Mouse (Mus musculus) hindbrain, embryonic 13.5 days (tissue): ENCODE results near the gene Nek6. TPM values are rescaled to one million over a fixed set of nuclear protein-coding genes. Genes with fewer than 3 reads are reported as not detected.

ENCODE experiments used
- ATAC-seq: fragments of 200-750 bp; cut with Nextera tagmentation; 2 replicates; pipeline ENCODE4 v1.8.0; 2017; ENCODE audit warnings: moderate TSS enrichment; ENCODE audit not compliant: low FRiP score
- H3K27ac ChIP-seq: fragments of 300-500 bp; sonication (generic); 2 replicates; pipeline ENCODE4 v1.5.1; 2015; ENCODE audit warnings: inconsistent platforms, mild to moderate bottlenecking, moderate library complexity
- H3K27me3 ChIP-seq: fragments of 300-500 bp; sonication (generic); 2 replicates; pipeline ENCODE4 v1.6.1; 2015; ENCODE audit warnings: mild to moderate bottlenecking, inconsistent platforms
- H3K36me3 ChIP-seq: fragments of 300-500 bp; sonication (generic); 2 replicates; pipeline ENCODE4 v1.6.1; 2015; ENCODE audit warnings: mild to moderate bottlenecking, inconsistent platforms
- H3K4me1 ChIP-seq: fragments of 300-500 bp; sonication (generic); replicated peaks from 2 replicates; pipeline ENCODE4 v1.6.1; 2015; ENCODE audit warnings: inconsistent platforms
- H3K4me2 ChIP-seq: fragments of 300-500 bp; sonication (generic); 2 replicates; pipeline ENCODE4 v1.6.1; 2015; ENCODE audit warnings: inconsistent platforms, mild to moderate bottlenecking, moderate library complexity
- H3K4me3 ChIP-seq: fragments of 300-500 bp; sonication (generic); 2 replicates; pipeline ENCODE4 v1.5.1; 2015; ENCODE audit warnings: mild to moderate bottlenecking, inconsistent platforms
- H3K9ac ChIP-seq: fragments of 300-500 bp; sonication (generic); 2 replicates; pipeline ENCODE4 v1.6.1; 2015; ENCODE audit warnings: mild to moderate bottlenecking, inconsistent platforms
- H3K9me3 ChIP-seq: fragments of 300-500 bp; sonication (generic); 2 replicates; pipeline ENCODE4 v1.6.1; 2016; ENCODE audit warnings: inconsistent platforms
- WGBS: fragments of 180-500 bp; shearing (Covaris S2); methylation state at CpG from one replicate; pipeline ENCODE4 v1.1.7; 2015; 5-methylcytosine and 5-hydroxymethylcytosine counted together
- polyA plus RNA-seq: library from polyadenylated mRNA; unstranded; fragments of >200 nt; fragmentation: Nextera tagmentation; extraction: Ambion mirVana; gene quantifications from 2 replicates; pipeline ENCODE4 v1.2.1, GENCODE M21; 2015

The Nek6 gene
- polyA plus RNA-seq, 1 experiment from 2014 or later, result 57.3 TPM

- 62% methylated on average over 6 of the region's 6 CpGs for WGBS
- H3K9ac ChIP-seq, result no peak overlapping the region
- H3K4me2 ChIP-seq, result no peak overlapping the region
- no peaks in the 10 kb centered on the region for H3K9me3 ChIP-seq
- no peak overlapping the region for H3K4me3 ChIP-seq
- peaks cover 39% of the 10 kb centered on the region for H3K36me3 ChIP-seq
- ATAC-seq, result 0 out of 2 replicates have a peak, but pooled peaks have one; percentile 47
- no peaks in the 10 kb centered on the region for H3K27me3 ChIP-seq
- H3K4me1 ChIP-seq, result peaks cover 33% of the 10 kb centered on the region
- peak overlapping the region; percentile 50; the same call in 1 of the 2 replicates for H3K27ac ChIP-seq
Observed at GRCm38 (mm10) chr2:38591751-38592459, 80.5 kb downstream of the Nek6 start.

- Histone ChIP-seq H3K4me3 (no peak overlapping the region), H3K4me1 (peaks cover 32% of the 10 kb centered on the region), H3K27me3 (no peaks in the 10 kb centered on the region), H3K9me3 (no peaks in the 10 kb centered on the region), H3K9ac (no peak overlapping the region), H3K27ac (peak overlapping the region; percentile 46; the same call in 1 of the 2 replicates), H3K4me2 (no peak overlapping the region), H3K36me3 (peaks cover 11% of the 10 kb centered on the region)
- WGBS, result 43% methylated on average over 7 of the region's 7 CpGs
- ATAC-seq, result peak; percentile 47; the same call in 1 of the 2 replicates
Observed at GRCm38 (mm10) chr2:38594874-38595273, 83.4 kb downstream of the Nek6 start.

GRCm38 (mm10) chr2:38597896-38598295 lies 86.5 kb downstream of the Nek6 start:
- H3K4me3 ChIP-seq, result no peak overlapping the region
- no peak overlapping the region for H3K27ac ChIP-seq
- H3K9ac ChIP-seq, result no peak overlapping the region
- WGBS, result 97% methylated on average over 1 of the region's 1 CpGs
- no peaks in the 10 kb centered on the region for H3K36me3 ChIP-seq
- no peak overlapping the region for H3K4me2 ChIP-seq
- no peaks in the 10 kb centered on the region for H3K9me3 ChIP-seq
- no peak for ATAC-seq
- peaks cover 21% of the 10 kb centered on the region for H3K4me1 ChIP-seq
- H3K27me3 ChIP-seq, result no peaks in the 10 kb centered on the region

DNA sequence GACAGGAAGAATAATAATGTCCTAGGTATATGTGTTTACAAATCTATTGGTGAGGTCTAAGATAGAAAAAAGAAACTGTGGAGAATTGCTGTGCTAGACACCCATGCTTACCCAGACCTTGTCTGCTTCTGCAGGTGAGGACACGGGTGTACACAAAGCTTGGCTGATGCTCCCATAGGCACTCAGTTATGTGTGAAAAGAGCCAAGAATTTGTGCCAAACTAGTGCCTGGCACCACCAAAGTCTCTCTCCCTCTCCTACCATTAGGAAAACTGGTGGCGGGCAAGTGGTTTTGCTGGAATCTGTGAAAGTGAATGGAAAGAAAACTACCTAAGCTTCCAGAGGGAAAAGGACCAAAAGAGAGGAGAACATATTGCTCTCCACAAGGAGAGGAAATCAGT lies 87.0 kb downstream of the Nek6 start:
- no peak for ATAC-seq
- H3K27me3 ChIP-seq, result no peaks in the 10 kb centered on the region
- no peak overlapping the region for H3K4me3 ChIP-seq
- H3K9ac ChIP-seq, result no peak overlapping the region
- WGBS, result 100% methylated on average over 2 of the region's 2 CpGs
- no peaks in the 10 kb centered on the region for H3K9me3 ChIP-seq
- H3K27ac ChIP-seq, result no peak overlapping the region
- H3K4me2 ChIP-seq, result no peak overlapping the region
- peaks cover 21% of the 10 kb centered on the region for H3K4me1 ChIP-seq
- H3K36me3 ChIP-seq, result no peaks in the 10 kb centered on the region

DNA sequence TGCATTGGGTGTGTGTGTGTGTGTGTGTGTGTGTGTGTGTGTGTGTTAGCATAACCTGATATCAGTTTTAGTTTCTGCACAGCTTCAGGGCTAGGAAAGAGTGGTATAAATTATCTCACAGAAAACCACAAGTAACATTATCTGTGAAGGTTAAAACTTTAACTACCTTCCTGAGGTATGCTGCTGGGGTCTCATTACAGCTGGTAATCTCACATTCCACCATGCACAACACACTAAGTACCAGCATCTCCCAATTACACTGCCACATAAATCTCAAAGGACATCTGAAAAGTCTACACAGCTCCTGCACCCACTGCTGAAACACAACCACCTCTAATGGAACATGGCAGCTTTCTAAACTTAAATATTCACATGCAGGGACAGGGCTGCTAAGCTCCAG lies 89.4 kb downstream of the Nek6 start:
- Histone ChIP-seq H3K4me2 (no peak overlapping the region), H3K4me3 (no peak overlapping the region), H3K27ac (no peak overlapping the region), H3K9ac (no peak overlapping the region), H3K4me1 (peaks cover 8% of the 10 kb centered on the region; the same call in 1 of the 2 replicates), H3K27me3 (no peaks in the 10 kb centered on the region), H3K9me3 (no peaks in the 10 kb centered on the region), H3K36me3 (no peaks in the 10 kb centered on the region)
- ATAC-seq, result no peak

GRCm38 (mm10) chr2:38607716-38608115 lies 96.3 kb downstream of the Nek6 start:
- peaks cover 4% of the 10 kb centered on the region; the same call in 1 of the 2 replicates for H3K36me3 ChIP-seq
- WGBS, result 93% methylated on average over 1 of the region's 1 CpGs
- H3K9me3 ChIP-seq, result no peaks in the 10 kb centered on the region
- ATAC-seq, result no peak
- H3K27me3 ChIP-seq, result no peaks in the 10 kb centered on the region
- H3K27ac ChIP-seq, result no peak overlapping the region
- no peak overlapping the region for H3K9ac ChIP-seq
- H3K4me3 ChIP-seq, result no peak overlapping the region
- H3K4me2 ChIP-seq, result no peak overlapping the region
- H3K4me1 ChIP-seq, result peaks cover 45% of the 10 kb centered on the region

DNA sequence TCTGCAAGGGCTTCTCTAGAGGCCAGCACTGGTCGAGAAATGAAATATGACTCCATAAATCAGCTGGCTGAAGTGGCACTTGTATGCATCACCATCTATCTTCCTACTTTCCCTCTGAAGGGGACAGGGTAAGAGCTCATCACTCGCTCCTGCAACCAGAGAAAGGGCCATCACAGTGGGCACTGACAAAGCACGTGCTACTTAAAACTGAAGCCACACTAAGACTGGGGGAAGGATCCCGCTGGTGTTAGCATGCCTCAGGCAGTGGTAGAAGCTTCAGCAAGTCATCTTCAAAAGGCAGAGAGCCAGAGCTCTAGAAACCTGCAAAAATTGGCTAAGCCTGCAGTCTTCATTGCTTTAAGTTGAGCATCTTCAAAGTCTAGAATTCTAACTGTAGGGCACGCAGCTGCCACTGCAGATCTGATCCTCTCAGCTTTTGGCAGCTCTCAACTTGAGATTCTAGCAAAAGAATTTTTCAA lies 97.4 kb downstream of the Nek6 start:
- H3K4me1 ChIP-seq, result peaks cover 45% of the 10 kb centered on the region
- no peak overlapping the region for H3K4me3 ChIP-seq
- peak; percentile 63 for ATAC-seq
- no peaks in the 10 kb centered on the region for H3K27me3 ChIP-seq
- H3K4me2 ChIP-seq, result no peak overlapping the region
- H3K9me3 ChIP-seq, result no peaks in the 10 kb centered on the region
- no peak overlapping the region for H3K9ac ChIP-seq
- peak overlapping the region; percentile 58 for H3K27ac ChIP-seq
- WGBS, result 57% methylated on average over 5 of the region's 5 CpGs
- peaks cover 4% of the 10 kb centered on the region; the same call in 1 of the 2 replicates for H3K36me3 ChIP-seq

GRCm38 (mm10) chr2:38609310-38609709 lies 97.9 kb downstream of the Nek6 start:
- no peaks in the 10 kb centered on the region for H3K9me3 ChIP-seq
- H3K4me3 ChIP-seq, result no peak overlapping the region
- no peak overlapping the region for H3K9ac ChIP-seq
- peaks cover 48% of the 10 kb centered on the region for H3K4me1 ChIP-seq
- H3K27ac ChIP-seq, result peak overlapping the region; percentile 58
- no peaks in the 10 kb centered on the region for H3K27me3 ChIP-seq
- 38% methylated on average over 11 of the region's 11 CpGs for WGBS
- peak; percentile 71 for ATAC-seq
- peaks cover 4% of the 10 kb centered on the region; the same call in 1 of the 2 replicates for H3K36me3 ChIP-seq
- H3K4me2 ChIP-seq, result no peak overlapping the region

DNA sequence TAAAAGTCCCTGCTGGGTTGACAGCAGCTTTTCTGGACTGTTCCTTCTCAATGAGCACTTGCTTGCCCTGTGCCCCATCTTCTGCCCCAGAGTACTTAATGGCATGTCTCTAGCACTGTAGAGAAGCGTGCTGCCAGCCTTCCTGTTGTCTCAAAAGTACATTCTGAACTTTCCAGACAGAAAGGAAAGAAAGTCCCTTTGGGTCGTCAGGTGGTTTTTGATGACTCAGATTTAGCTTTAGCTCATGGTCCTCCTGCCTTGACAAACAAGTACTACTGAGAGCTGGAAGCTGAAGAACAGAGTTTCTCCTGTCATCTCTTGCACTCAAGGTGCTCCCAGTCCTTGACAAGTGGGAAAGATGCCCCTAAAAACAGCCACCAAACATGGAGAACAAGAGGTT lies 98.7 kb downstream of the Nek6 start:
- H3K4me3 ChIP-seq, result no peak overlapping the region
- WGBS, result 84% methylated on average over 2 of the region's 2 CpGs
- no peak overlapping the region for H3K9ac ChIP-seq
- H3K9me3 ChIP-seq, result no peaks in the 10 kb centered on the region
- peaks cover 4% of the 10 kb centered on the region; the same call in 1 of the 2 replicates for H3K36me3 ChIP-seq
- H3K27me3 ChIP-seq, result no peaks in the 10 kb centered on the region
- peaks cover 57% of the 10 kb centered on the region for H3K4me1 ChIP-seq
- 0 out of 2 replicates have a peak overlapping the region, but pooled peaks have one; percentile 58 for H3K27ac ChIP-seq
- H3K4me2 ChIP-seq, result no peak overlapping the region
- ATAC-seq, result no peak

- no peak overlapping the region for H3K9ac ChIP-seq
- H3K4me1 ChIP-seq, result peaks cover 72% of the 10 kb centered on the region
- H3K4me2 ChIP-seq, result no peak overlapping the region
- H3K27me3 ChIP-seq, result no peaks in the 10 kb centered on the region
- H3K4me3 ChIP-seq, result no peak overlapping the region
- no peak overlapping the region for H3K27ac ChIP-seq
- H3K36me3 ChIP-seq, result peaks cover 8% of the 10 kb centered on the region; the same call in 1 of the 2 replicates
- no peaks in the 10 kb centered on the region for H3K9me3 ChIP-seq
- 92% methylated on average over 6 of the region's 6 CpGs for WGBS
- no peak for ATAC-seq
Observed at GRCm38 (mm10) chr2:38612596-38612995, 101.2 kb downstream of the Nek6 start.

- Histone ChIP-seq H3K9ac (no peak overlapping the region), H3K27ac (peak overlapping the region; percentile 48; the same call in 1 of the 2 replicates), H3K4me3 (no peak overlapping the region), H3K27me3 (no peaks in the 10 kb centered on the region), H3K4me2 (no peak overlapping the region), H3K4me1 (peaks cover 66% of the 10 kb centered on the region), H3K9me3 (no peaks in the 10 kb centered on the region), H3K36me3 (peaks cover 15% of the 10 kb centered on the region; the same call in 1 of the 2 replicates)
- WGBS, result 90% methylated on average over 3 of the region's 3 CpGs
- no peak for ATAC-seq
Observed at GRCm38 (mm10) chr2:38613576-38613975, 102.1 kb downstream of the Nek6 start.

GRCm38 (mm10) chr2:38614437-38614836 lies 103.0 kb downstream of the Nek6 start:
- Histone ChIP-seq H3K27me3 (no peaks in the 10 kb centered on the region), H3K9ac (peak overlapping the region; percentile 19; the same call in 1 of the 2 replicates), H3K36me3 (peaks cover 15% of the 10 kb centered on the region; the same call in 1 of the 2 replicates), H3K4me3 (no peak overlapping the region), H3K4me1 (peaks cover 57% of the 10 kb centered on the region), H3K27ac (peak overlapping the region; percentile 77), H3K9me3 (no peaks in the 10 kb centered on the region), H3K4me2 (0 out of 2 replicates have a peak overlapping the region, but pooled peaks have one; percentile 6)
- 64% methylated on average over 6 of the region's 6 CpGs for WGBS
- no peak for ATAC-seq
